Mouse (Mus musculus) mature B cell (primary cell): ENCODE results near the gene BC003965.
"Not testable (repeated sequence)": the region's sequence is repeated elsewhere in the genome, so short reads cannot be mapped to it uniquely, and the experiment has no call there.

Source experiments
- in situ Hi-C: fragments of 300-500 bp; cut with MboI; formaldehyde crosslinking; loops from 2 replicates; pipeline ENCODE4 v1.14.3; 2019

The BC003965 gene

DNA sequence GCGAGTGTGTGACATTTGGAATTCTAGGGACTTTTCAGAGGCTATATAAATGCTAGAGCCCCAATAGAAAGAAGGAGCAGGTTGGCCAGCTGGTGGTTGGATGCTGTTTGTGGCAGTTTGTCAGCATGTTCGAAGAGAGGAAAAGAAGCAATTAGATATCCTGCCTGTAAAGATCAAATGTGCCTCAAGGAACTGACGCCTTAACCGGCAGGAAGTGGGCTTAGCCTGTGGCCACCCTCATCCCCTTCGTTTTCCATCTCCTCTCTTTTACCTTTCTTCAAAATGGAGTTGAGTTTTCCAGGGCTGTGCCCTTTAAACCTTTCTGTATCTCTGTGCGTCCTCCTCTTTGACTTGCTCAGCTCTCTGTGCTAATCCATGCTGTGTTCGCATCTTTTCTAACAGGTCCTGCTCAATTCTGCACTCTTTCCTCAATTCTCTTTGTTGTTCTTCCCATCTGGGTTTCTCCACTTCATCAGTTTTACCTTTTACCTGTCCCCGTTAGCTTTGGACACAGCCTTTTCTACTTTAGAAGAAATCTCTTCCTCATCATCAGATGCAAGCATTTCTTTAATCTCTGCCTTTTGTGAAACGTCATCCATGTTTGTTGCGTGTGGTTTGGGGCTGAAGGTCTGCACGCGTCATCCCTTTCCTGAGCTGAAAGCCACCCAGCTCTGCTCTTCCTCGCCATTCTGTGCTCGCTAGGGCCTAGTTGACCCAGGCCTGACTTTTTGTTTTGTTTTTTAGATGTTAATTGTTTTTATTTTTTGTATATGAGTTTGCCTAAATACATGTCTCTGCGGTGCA, 35.3 kb downstream of the BC003965 start:
- in situ Hi-C loops = no loop called here

- in situ Hi-C loops = no loop called here
These were observed 36.4 kb downstream of the BC003965 start for GRCm38 (mm10) chr17:25220746-25221145.

- in situ Hi-C loops = no loop called here
These were observed 37.6 kb downstream of the BC003965 start for GRCm38 (mm10) chr17:25221821-25222503.

DNA sequence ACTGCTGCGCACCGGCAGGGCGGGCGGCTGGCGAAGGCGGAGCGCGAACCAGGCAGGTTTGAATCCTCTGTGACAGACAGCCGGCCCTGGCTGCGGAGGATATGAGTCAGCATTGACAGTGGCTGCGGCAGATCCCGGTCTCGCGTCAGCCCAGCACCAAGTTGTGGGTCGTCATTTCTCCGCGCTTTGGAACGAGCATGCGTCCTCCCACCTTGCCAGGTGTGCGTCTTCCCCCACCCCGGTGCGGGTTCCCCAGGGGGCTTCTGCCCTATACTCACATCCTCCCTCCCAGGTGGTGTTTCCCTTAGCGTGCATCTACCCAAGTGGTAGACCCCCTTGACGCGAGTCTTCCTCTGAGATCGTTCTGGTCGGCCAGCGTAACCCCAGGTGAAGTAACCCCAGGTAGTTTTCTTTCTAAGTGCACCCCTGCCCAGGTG, 38.2 kb downstream of the BC003965 start:
- in situ Hi-C loops = not testable (repeated sequence)

DNA sequence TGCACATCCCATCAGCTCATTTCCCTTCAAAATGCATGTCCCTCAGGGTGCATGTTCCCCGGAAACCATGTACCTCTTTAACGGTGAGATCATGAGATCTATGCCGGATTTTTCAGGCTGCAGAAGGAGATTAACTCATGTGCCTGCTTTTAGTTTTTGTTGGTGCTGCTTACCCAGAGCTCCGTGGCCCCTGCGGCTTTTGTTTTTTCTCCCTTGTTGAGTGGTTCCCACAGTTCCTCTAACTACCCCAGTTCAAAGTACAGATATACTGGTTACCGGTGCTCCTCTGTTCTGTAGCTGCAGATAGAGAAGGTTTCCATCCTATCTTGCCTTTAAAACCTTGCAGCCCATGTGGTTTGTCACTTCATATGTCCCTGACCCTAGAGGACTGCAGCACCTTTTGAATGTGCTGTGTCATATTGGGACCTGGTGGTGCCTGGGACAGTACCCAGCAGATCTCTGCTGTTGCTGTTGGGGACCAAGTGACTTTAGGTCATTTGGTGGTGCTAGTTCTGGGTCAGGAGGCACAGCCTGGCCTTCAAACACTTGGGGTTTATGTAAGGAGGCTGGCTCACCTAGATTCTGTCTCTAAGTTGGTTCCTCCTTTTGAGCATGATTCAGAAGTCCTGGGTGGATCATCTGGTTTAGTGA, 38.7 kb downstream of the BC003965 start:
- in situ Hi-C loops = no loop called here

DNA sequence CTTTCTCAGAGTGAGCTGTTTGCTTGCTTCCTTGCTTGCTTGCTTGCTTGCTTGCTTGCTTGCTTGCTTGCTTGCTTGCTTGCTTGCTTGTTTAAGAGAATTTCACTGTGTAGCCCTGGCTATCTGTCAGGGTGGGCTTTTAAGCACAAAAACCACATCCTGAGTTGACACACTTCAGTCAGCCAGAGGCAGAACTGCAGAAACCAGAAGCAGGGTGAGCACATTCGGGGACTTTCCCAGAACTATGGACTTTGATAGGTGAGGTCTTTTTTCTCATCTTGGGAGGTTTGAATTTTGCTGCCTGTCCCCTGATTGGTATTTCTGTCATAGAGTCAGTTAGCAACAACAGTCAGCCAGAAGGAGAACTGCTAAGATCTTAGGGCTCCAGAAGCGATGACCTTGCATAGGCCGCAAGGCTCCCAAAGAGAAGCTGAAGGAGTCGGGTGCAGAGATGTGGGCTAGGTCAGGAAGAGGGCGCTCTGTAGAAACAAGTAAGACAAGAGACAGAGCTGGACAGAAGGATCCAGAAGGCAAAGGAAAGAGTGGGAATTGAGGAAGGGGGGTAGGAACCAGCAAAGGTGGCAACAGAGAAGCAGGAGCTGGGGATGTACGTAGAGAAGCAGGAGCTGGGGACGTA, 40.4 kb downstream of the BC003965 start:
- in situ Hi-C loops = no loop called here

- in situ Hi-C loops = no loop called here
These were observed 41.3 kb downstream of the BC003965 start for GRCm38 (mm10) chr17:25225659-25226058.

- in situ Hi-C loops = no loop called here
These were observed 43.6 kb downstream of the BC003965 start for GRCm38 (mm10) chr17:25227991-25228390.

- in situ Hi-C loops = not testable (repeated sequence)
These were observed 45.8 kb downstream of the BC003965 start for GRCm38 (mm10) chr17:25230014-25230655.

DNA sequence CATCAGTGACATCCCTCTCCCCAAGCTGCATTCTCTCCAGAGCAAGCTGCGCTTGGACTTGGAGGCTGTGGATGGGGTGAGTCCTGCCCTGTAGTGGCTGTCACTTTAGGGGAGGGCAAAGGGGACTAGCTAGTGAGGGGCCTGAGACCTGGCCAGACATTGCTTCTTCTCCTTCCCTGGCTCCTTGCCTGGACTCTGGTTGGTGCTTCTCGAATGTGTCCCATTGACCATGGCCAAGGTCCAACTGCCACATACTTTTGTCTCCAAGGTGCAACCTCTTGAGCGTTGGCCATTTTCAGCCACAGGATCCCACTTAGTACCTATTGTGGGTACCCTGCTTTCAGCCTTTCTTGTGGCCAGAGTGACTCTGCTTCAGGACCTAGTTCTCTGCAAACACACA, 46.3 kb downstream of the BC003965 start:
- in situ Hi-C loops = no loop called here

DNA sequence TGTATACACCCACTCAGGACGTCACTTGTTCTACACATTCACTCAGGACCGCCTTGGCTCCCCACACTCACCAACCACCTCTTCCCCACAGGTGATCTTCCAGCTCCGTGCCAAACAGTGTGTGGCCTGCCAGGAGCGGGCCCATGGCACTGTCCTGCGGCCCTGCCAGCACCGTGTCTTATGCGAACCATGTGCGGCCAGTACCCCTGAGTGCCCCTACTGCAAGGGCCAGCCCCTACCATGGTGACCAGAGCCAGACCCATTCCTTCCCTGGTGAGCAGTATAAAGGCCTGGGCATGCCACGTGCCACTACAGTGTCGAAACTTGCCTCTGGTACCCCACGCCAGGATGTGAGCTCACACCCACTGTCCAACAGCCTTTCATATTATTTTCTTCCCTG, 47.3 kb downstream of the BC003965 start:
- in situ Hi-C loops = not testable (repeated sequence)

GRCm38 (mm10) chr17:25235635-25236034, 51.3 kb downstream of the BC003965 start:
- in situ Hi-C loops = no loop called here
